In the genomic region with DNA sequence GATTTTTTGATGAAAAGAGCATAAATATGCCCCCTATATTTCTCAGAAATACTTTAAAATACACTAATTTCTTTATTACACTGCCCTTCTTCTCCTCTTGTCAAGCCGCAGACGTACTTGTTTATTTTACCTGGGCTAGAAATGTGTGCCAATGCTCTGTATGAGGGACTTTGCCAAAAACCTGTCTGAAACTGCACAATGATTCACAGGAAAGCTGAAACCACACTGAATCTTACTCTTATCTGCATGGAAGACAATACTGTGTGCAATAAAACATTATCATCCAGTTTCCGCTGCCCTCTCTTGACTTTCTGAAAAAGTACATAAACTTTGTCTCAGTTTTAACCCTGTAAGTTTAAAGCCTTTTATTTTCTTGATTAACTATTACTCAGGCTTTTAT, we compare ENCODE assay signal across 25 mouse cellular contexts. TPM values are rescaled to one million over a fixed set of nuclear protein-coding genes. Genes with fewer than 3 reads are reported as not detected.
DNase-seq lines count a peak whose midpoint lies in the region; ATAC-seq and TF ChIP-seq lines count a peak whose summit lies in the region.
"Had no signal": no experiment of that assay in that cellular context is flagged by ENCODE, and none has a peak within 500 bp of the region (broad histone marks: within the 10 kb centered on the region; RNA-seq: fewer than 3 reads in every experiment).

No protein-coding gene starts in this region.

- peak; percentile 7 for DNase-seq in CD4-positive, CD25-positive, alpha-beta regulatory T cell, adult 2 months (ENCODE audit: low read depth, low spot score)
- peak; percentile 51 for DNase-seq in liver, adult 2 months (ENCODE audit: extremely low read depth, low read depth, low spot score)
- no peak for DNase-seq in liver, postnatal 0 days
- DNase-seq: adrenal gland, adult 2 months; adrenal gland, postnatal 10 days; adrenal gland, postnatal 25 days; cerebellum, adult 11 months; cerebellum, adult 18-20 months; cerebellum, adult 8-10 months; cerebellum, adult 9-11 months; cerebellum, postnatal 14 days; cerebellum, postnatal 36 days; embryo, embryonic 11 days had no signal

- TF ChIP-seq POLR2A in liver, adult 2 months (IDR thresholded peaks at IDR 0.05; ENCODE audit: extremely low read depth, insufficient read depth, low read length), result no peak

- no peak overlapping the region for H3K4me2 ChIP-seq in liver, postnatal 0 days (ENCODE audit: low read depth, low read length)
- no peak overlapping the region for H3K4me2 ChIP-seq in kidney, embryonic 15.5 days
- H3K4me2 ChIP-seq: embryonic facial prominence, embryonic 13.5 days; embryonic facial prominence, embryonic 15.5 days; forebrain, embryonic 12.5 days had no signal

- no peak overlapping the region for H3K4me3 ChIP-seq in liver, adult 2 months (ENCODE audit: insufficient read depth, low read depth, low read length)
- H3K4me3 ChIP-seq in liver, postnatal 0 days (ENCODE audit: low read depth, low read length), result no peak overlapping the region
- no peak overlapping the region for H3K4me3 ChIP-seq in kidney, embryonic 15.5 days (replicated peaks)
- H3K4me3 ChIP-seq: embryonic facial prominence, embryonic 13.5 days; embryonic facial prominence, embryonic 15.5 days; erythroblast, embryonic 14.5 days; forebrain, embryonic 10.5 days; forebrain, embryonic 12.5 days had no signal

- no peak for ATAC-seq in CD4-positive, CD25-positive, alpha-beta regulatory T cell, adult 4 months
- ATAC-seq in liver, postnatal 0 days, result no peak
- ATAC-seq in kidney, embryonic 15.5 days (replicated peaks; ENCODE audit: low FRiP score), result no peak
- ATAC-seq: forebrain, embryonic 14.5 days; forebrain, embryonic 16.5 days had no signal

- no peak for TF ChIP-seq EP300 in liver, postnatal 0 days (IDR thresholded peaks at IDR 0.05; ENCODE audit: low read depth)

- H3K9ac ChIP-seq in liver, adult 2 months (ENCODE audit: low read depth, low read length), result no peak overlapping the region
- no peak overlapping the region for H3K9ac ChIP-seq in liver, postnatal 0 days (replicated peaks)
- no peak overlapping the region for H3K9ac ChIP-seq in kidney, embryonic 15.5 days
- H3K9ac ChIP-seq: embryonic facial prominence, embryonic 13.5 days; embryonic facial prominence, embryonic 15.5 days; forebrain, embryonic 12.5 days had no signal

- H3K36me3 ChIP-seq in liver, adult 2 months (ENCODE audit: control insufficient read depth, insufficient read depth, low read length), result no peaks in the 10 kb centered on the region
- no peaks in the 10 kb centered on the region for H3K36me3 ChIP-seq in liver, postnatal 0 days (replicated peaks; ENCODE audit: insufficient read depth, low read length)
- no peaks in the 10 kb centered on the region for H3K36me3 ChIP-seq in kidney, embryonic 15.5 days
- H3K36me3 ChIP-seq: embryonic facial prominence, embryonic 13.5 days; embryonic facial prominence, embryonic 15.5 days; forebrain, embryonic 10.5 days; forebrain, embryonic 12.5 days had no signal

- no peaks in the 10 kb centered on the region for H3K27me3 ChIP-seq in liver, adult 2 months (ENCODE audit: control insufficient read depth, insufficient read depth, low read length)
- no peaks in the 10 kb centered on the region for H3K27me3 ChIP-seq in liver, postnatal 0 days (ENCODE audit: insufficient read depth, low read length)
- no peaks in the 10 kb centered on the region for H3K27me3 ChIP-seq in kidney, embryonic 15.5 days
- H3K27me3 ChIP-seq: embryonic facial prominence, embryonic 13.5 days; embryonic facial prominence, embryonic 15.5 days; forebrain, embryonic 12.5 days had no signal

- H3K79me2 ChIP-seq in liver, adult 2 months (ENCODE audit: control insufficient read depth, insufficient read depth, low read length), result no peaks in the 10 kb centered on the region

- no peaks in the 10 kb centered on the region for H3K9me3 ChIP-seq in liver, postnatal 0 days (ENCODE audit: low read length)
- H3K9me3 ChIP-seq in kidney, embryonic 15.5 days (replicated peaks), result no peaks in the 10 kb centered on the region
- H3K9me3 ChIP-seq: embryonic facial prominence, embryonic 13.5 days; embryonic facial prominence, embryonic 15.5 days; forebrain, embryonic 10.5 days; forebrain, embryonic 12.5 days had no signal

- TF ChIP-seq CTCF in liver, adult 2 months (IDR thresholded peaks at IDR 0.05; ENCODE audit: low read depth, low read length), result no peak
- no peak for TF ChIP-seq CTCF in liver, postnatal 0 days (IDR thresholded peaks at IDR 0.05; ENCODE audit: low read depth)

- H3K4me1 ChIP-seq in liver, adult 2 months (ENCODE audit: control insufficient read depth, insufficient read depth, low read length), result peaks cover 2% of the 10 kb centered on the region; the same call in 1 of the 2 replicates
- no peaks in the 10 kb centered on the region for H3K4me1 ChIP-seq in liver, postnatal 0 days (ENCODE audit: insufficient read depth)
- no peaks in the 10 kb centered on the region for H3K4me1 ChIP-seq in kidney, embryonic 15.5 days
- H3K4me1 ChIP-seq: embryonic facial prominence, embryonic 13.5 days; embryonic facial prominence, embryonic 15.5 days; forebrain, embryonic 10.5 days; forebrain, embryonic 12.5 days had no signal

- no peak overlapping the region for H3K27ac ChIP-seq in liver, adult 2 months (replicated peaks; ENCODE audit: insufficient read depth, low read depth, low read length)
- H3K27ac ChIP-seq in liver, postnatal 0 days (ENCODE audit: low read depth), result no peak overlapping the region
- no peak overlapping the region for H3K27ac ChIP-seq in kidney, embryonic 15.5 days
- H3K27ac ChIP-seq: embryonic facial prominence, embryonic 13.5 days; embryonic facial prominence, embryonic 15.5 days; forebrain, embryonic 10.5 days; forebrain, embryonic 12.5 days had no signal

- 27% methylated on average over 3 of the region's 3 CpGs for WGBS in liver, adult 2 months
- WGBS in liver, postnatal 0 days (ENCODE audit: insufficient replicate concordance), result 80% methylated on average over 3 of the region's 3 CpGs
- WGBS in kidney, embryonic 15.5 days, result 62% methylated on average over 3 of the region's 3 CpGs

RNA-seq across cellular contexts. Expression of a gene that starts 20.9 kb away (rescaled TPM):
- polyA plus RNA-seq in CD4-positive, CD25-positive, alpha-beta regulatory T cell, adult 4 months (2017; shearing (Covaris generic)), result under 1 TPM; 0.48 to 0.50 TPM
- 5.2 TPM in 2 replicates for total RNA-seq in liver, adult 2 months (2014; rRNA removed)
- polyA plus RNA-seq in liver, adult 2 months (2012; rRNA removed), result 1.9 and 2.5 TPM in 2 replicates
- polyA plus RNA-seq in liver, postnatal 0 days (2015; fragmentation: Nextera tagmentation; extraction: Ambion mirVana), result 0.58 and 1.6 TPM in 2 replicates
- 3.9 and 6.0 TPM in 2 replicates for polyA plus RNA-seq in kidney, embryonic 15.5 days (2015; fragmentation: Nextera tagmentation; extraction: Ambion mirVana)
- total RNA-seq: common myeloid progenitor, adult 5-6 weeks; ES-E14; MEL had no signal
- polyA plus RNA-seq: forebrain, embryonic 10.5 days; forebrain, embryonic 12.5 days; forebrain, embryonic 14.5 days; forebrain, embryonic 16.5 days had no signal
